Mouse (Mus musculus) myocyte (in vitro differentiated cells): ENCODE data around the gene Fbxw20. TPM values are rescaled to one million over a fixed set of nuclear protein-coding genes. Genes with fewer than 3 reads are reported as not detected.
"Not testable (repeated sequence)": the region's sequence is repeated elsewhere in the genome, so short reads cannot be mapped to it uniquely, and the experiment has no call there.

Experiments used
- H3K27me3 ChIP-seq: one replicate; pipeline ENCODE4 v1.6.1; 2011; ENCODE audit not compliant: control insufficient read depth, insufficient read depth, insufficient read length
- H3K36me3 ChIP-seq: one replicate; pipeline ENCODE4 v1.6.1; 2011; ENCODE audit not compliant: control insufficient read depth, insufficient read depth
- H3K4me2 ChIP-seq: one replicate; pipeline ENCODE4 v1.6.1; 2011; ENCODE audit warnings: low read depth, control low read depth
- H3K4me3 ChIP-seq: one replicate; pipeline ENCODE4 v1.5.1; 2011; ENCODE audit warnings: mild to moderate bottlenecking, control low read depth, moderate library complexity
- H3K79me2 ChIP-seq: one replicate; pipeline ENCODE4 v1.6.1; 2011; ENCODE audit not compliant: control insufficient read depth, insufficient read depth
- H3ac ChIP-seq: one replicate; pipeline ENCODE4 v1.6.1; 2011; ENCODE audit not compliant: control insufficient read depth, insufficient read length
- CEBPB ChIP-seq: IDR thresholded peaks from 2 replicates; pipeline ENCODE4 v1.6.1; 2011; ENCODE audit warnings: mild to moderate bottlenecking, moderate library complexity; ENCODE audit not compliant: poor library complexity, insufficient read depth, severe bottlenecking
- E2F4 ChIP-seq: IDR thresholded peaks from one replicate; pipeline ENCODE4 v1.6.1; 2011; ENCODE audit warnings: mild to moderate bottlenecking, control low read depth, moderate library complexity; ENCODE audit not compliant: insufficient read depth
- MAX ChIP-seq: IDR thresholded peaks from one replicate; pipeline ENCODE4 v1.6.1; 2011; ENCODE audit warnings: low read depth, mild to moderate bottlenecking, control low read depth
- MYOD1 ChIP-seq, 3 experiments: IDR thresholded peaks; one replicate each; pipeline ENCODE4 v1.6.1; 2011; ENCODE audit warnings: control low read depth in 2 of 3, low read depth in 2 of 3, mild to moderate bottlenecking in 2 of 3, moderate library complexity in 1 of 3; ENCODE audit not compliant: insufficient read length in 2 of 3, control insufficient read depth in 1 of 3
- MYOG ChIP-seq, 3 experiments: IDR thresholded peaks; one replicate each; pipeline ENCODE4 v1.6.1; 2011; ENCODE audit warnings: control low read depth in 2 of 3, low read depth in 2 of 3, mild to moderate bottlenecking in 2 of 3; ENCODE audit not compliant: insufficient read length in 2 of 3, control insufficient read depth in 1 of 3, insufficient read depth in 1 of 3
- POLR2A ChIP-seq: IDR thresholded peaks from one replicate; pipeline ENCODE4 v1.6.1; 2011; ENCODE audit warnings: low read depth, mild to moderate bottlenecking, control low read depth, moderate library complexity; ENCODE audit not compliant: insufficient read length
- POLR2AphosphoS2 ChIP-seq: IDR thresholded peaks from one replicate; pipeline ENCODE4 v1.6.1; 2011; ENCODE audit warnings: low read depth, control low read depth; ENCODE audit not compliant: insufficient read length
- REST ChIP-seq: IDR thresholded peaks from one replicate; pipeline ENCODE4 v1.6.1; 2011; ENCODE audit warnings: mild to moderate bottlenecking, control low read depth, moderate library complexity; ENCODE audit not compliant: insufficient read depth, insufficient read length
- SRF ChIP-seq: IDR thresholded peaks from one replicate; pipeline ENCODE4 v1.6.1; 2011; ENCODE audit warnings: low read depth; ENCODE audit not compliant: control insufficient read depth, insufficient read length
- TCF12 ChIP-seq: IDR thresholded peaks from one replicate; pipeline ENCODE4 v1.6.1; 2011; ENCODE audit warnings: mild to moderate bottlenecking, control low read depth; ENCODE audit not compliant: poor library complexity, insufficient read depth, severe bottlenecking
- TCF3 ChIP-seq: IDR thresholded peaks from one replicate; pipeline ENCODE4 v1.6.1; 2011; ENCODE audit warnings: low read depth, control low read depth; ENCODE audit not compliant: insufficient read length
- USF1 ChIP-seq: IDR thresholded peaks from one replicate; pipeline ENCODE4 v1.6.1; 2011; ENCODE audit warnings: low read depth, mild to moderate bottlenecking, control low read depth, moderate library complexity
- polyA plus RNA-seq: library from polyadenylated mRNA; unstranded; fragments of >200 nt; fragmentation: generic; extraction: Trizol; gene quantifications from one replicate; pipeline ENCODE4 v1.2.1, GENCODE M21; 2012; ENCODE audit warnings: missing spikeins

The Fbxw20 gene
- polyA plus RNA-seq: not detected

DNA sequence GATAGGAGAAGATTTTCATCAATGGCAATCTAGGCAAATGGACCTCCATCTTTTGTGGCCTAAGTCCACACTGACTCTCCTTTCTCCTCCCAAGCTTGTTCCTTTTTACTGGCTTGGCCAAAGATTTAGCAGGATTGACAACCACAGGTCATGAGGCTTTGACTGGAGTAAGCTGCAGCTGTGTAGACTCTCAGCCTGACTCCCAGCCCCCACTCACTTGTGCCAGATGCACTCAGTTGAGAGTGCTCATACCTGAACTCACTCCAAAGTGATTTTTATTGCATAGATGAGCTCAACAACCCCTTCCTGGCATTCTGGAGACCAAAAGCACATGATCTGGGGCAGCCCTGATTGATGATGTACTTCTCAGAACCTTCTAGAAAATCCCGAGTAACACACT, at the start of gene Fbxw20:
Gene Fbxw20, minus strand, starts transcription at position 101 of the 400 bp plus-strand sequence.
- Histone ChIP-seq H3K4me3 (no peak within 1 kb of the TSS), H3K79me2 (no peaks in the 10 kb centered on the region), H3K4me2 (no peak within 1 kb of the TSS), H3K36me3 (no peaks in the 10 kb centered on the region), H3ac (no peak within 1 kb of the TSS), H3K27me3 (no peaks in the 10 kb centered on the region)
- TF ChIP-seq CEBPB: no peak
- TF ChIP-seq MAX: no peak
- no peak for TF ChIP-seq REST
- TF ChIP-seq POLR2A: no peak
- TF ChIP-seq MYOD1 (IDR thresholded peaks at IDR 0.05; ENCODE audit: control insufficient read depth in 1 of 3, insufficient read length in 2 of 3, low read depth in 2 of 3): no peak
- TF ChIP-seq E2F4: no peak
- no peak for TF ChIP-seq TCF12
- TF ChIP-seq POLR2AphosphoS2: no peak
- TF ChIP-seq USF1: no peak
- TF ChIP-seq TCF3: no peak

DNA sequence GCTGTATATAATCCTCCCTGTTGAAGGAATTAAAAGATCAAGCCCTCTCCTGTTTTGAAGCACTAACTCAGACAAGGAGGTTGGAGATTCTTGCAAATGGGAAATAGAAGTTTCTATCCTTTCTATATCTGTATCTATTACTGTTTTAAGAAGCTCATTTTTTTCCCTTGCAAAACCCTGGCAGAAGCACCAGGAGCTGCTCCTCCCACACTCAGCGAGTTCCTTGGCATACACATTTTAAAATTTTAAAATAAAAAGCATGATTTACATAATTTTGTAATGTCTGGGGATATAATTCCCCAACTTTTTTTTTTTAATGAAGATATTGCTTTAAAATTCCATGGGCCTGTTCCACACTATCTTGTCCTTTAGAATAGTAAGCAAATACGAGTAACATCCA, 28.5 kb upstream of the Fbxw20 start:
- no peaks in the 10 kb centered on the region for H3K36me3 ChIP-seq
- H3K79me2 ChIP-seq: no peaks in the 10 kb centered on the region
- H3K4me2 ChIP-seq: no peak overlapping the region
- no peak overlapping the region for H3K4me3 ChIP-seq
- no peak for TF ChIP-seq SRF
- no peak for TF ChIP-seq E2F4
- TF ChIP-seq REST: no peak
- no peak for TF ChIP-seq CEBPB
- no peak for TF ChIP-seq POLR2AphosphoS2
- no peaks in the 10 kb centered on the region for H3K27me3 ChIP-seq
- H3ac ChIP-seq: no peak overlapping the region

DNA sequence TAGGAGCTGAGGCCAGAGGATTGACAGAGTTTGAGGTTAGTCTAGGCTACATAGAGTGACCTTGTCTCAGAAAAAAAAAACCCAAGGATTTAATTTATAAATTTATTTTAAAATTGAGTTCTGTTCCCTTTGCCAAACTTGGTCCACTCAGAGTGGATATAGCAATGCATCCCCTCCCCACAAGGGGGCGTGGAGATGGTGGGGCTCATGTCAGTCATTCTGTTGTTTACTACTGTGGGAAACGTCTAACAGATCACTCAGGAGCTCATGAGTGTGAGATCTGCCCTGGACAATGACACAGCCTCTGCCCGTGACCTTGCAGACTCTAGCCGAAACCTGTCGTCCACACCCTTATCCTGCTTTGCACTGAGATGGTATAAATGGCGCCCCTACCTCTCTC, 16.1 kb downstream of the Fbxw20 start:
- Histone ChIP-seq H3K4me3 (no peak overlapping the region), H3ac (no peak overlapping the region), H3K27me3 (no peaks in the 10 kb centered on the region), H3K79me2 (no peaks in the 10 kb centered on the region), H3K36me3 (no peaks in the 10 kb centered on the region), H3K4me2 (no peak overlapping the region)
- TF ChIP-seq POLR2AphosphoS2: no peak
- TF ChIP-seq CEBPB: no peak
- no peak for TF ChIP-seq POLR2A
- TF ChIP-seq REST: no peak
- TF ChIP-seq USF1: no peak
- TF ChIP-seq SRF: no peak
- no peak for TF ChIP-seq E2F4
- no peak for TF ChIP-seq TCF12
- no peak for TF ChIP-seq MYOD1 (IDR thresholded peaks at IDR 0.05; ENCODE audit: control insufficient read depth in 1 of 3, insufficient read length in 2 of 3, low read depth in 2 of 3)
- no peak for TF ChIP-seq MAX
- TF ChIP-seq MYOG (IDR thresholded peaks at IDR 0.05; ENCODE audit: control insufficient read depth in 1 of 3, insufficient read depth in 1 of 3, insufficient read length in 2 of 3, low read depth in 2 of 3): no peak
- no peak for TF ChIP-seq TCF3

DNA sequence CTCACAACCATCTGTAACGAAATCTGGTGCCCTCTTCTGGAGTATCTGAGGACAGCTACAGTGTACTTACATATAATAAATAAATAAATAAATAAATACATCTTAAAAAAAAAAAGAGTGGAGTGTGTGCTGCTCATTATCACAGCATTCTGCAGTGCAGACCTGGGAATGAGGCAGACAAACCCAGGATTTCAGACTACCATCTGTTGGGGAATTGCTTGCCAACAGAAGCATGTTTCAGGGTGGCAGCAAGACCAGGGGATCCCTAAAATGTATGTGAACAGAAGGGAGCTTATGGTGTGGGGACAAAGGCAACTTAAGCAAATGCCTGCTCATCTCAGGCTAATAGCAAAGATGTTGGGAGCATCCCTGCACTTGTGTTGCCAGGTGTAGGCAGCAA, 33.2 kb downstream of the Fbxw20 start:
- H3K4me2 ChIP-seq, H3ac ChIP-seq, H3K79me2 ChIP-seq, H3K36me3 ChIP-seq, H3K27me3 ChIP-seq, H3K4me3 ChIP-seq: not testable (repeated sequence)

DNA sequence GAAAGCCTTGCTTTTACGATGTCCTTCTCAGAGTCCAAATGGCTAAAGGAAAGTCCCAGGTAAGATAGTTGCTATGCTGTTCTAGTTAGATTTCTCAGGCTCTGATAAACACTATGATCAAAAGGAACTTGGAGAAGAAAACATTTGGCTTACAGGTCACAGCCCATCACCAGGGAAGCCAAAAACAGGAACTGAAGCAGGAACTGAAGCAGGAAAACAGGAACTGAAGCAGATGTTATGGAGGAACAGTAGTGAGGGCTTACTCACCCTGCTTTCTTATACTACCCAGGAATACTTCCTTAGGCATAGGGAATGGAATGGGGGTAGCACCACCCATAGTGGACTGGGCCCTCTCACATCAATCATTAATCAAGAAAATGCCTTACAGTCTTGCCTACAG, 34.2 kb downstream of the Fbxw20 start:
- TF ChIP-seq USF1 (no peak), MAX (no peak), CEBPB (no peak)
- Histone ChIP-seq H3ac (no peak overlapping the region), H3K79me2 (no peaks in the 10 kb centered on the region), H3K4me3 (no peak overlapping the region), H3K36me3 (no peaks in the 10 kb centered on the region), H3K4me2 (no peak overlapping the region), H3K27me3 (no peaks in the 10 kb centered on the region)

DNA sequence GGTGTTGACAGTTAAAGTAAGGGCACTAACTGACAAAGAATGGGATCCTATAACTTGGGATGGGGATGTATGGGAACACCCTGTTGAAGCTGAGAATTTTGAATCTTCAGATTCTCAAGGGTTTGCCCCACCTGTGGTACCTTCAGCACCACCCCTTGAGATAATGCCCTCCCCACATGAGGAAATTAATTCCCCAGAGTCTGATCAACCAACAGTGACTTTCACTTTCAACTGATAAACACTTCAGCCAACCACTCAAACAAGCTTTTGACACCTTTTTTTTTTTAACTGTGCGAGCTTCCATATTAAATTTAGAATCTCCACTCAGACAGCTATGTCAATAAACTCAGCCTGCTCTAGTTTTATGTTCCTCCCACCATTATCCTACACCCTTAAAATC, 35.2 kb downstream of the Fbxw20 start:
- no peak overlapping the region for H3K4me3 ChIP-seq
- H3K4me2 ChIP-seq: no peak overlapping the region
- no peak overlapping the region for H3ac ChIP-seq
- no peaks in the 10 kb centered on the region for H3K27me3 ChIP-seq
- H3K36me3 ChIP-seq: no peaks in the 10 kb centered on the region
- H3K79me2 ChIP-seq: no peaks in the 10 kb centered on the region
- TF ChIP-seq MYOG (IDR thresholded peaks at IDR 0.05; ENCODE audit: control insufficient read depth in 1 of 3, insufficient read depth in 1 of 3, insufficient read length in 2 of 3, low read depth in 2 of 3) (no peak), MAX (no peak), USF1 (no peak), POLR2A (no peak), MYOD1 (IDR thresholded peaks at IDR 0.05; ENCODE audit: control insufficient read depth in 1 of 3, insufficient read length in 2 of 3, low read depth in 2 of 3) (no peak), TCF3 (no peak), CEBPB (no peak), TCF12 (no peak), REST (no peak), SRF (no peak), E2F4 (no peak), POLR2AphosphoS2 (no peak)

DNA sequence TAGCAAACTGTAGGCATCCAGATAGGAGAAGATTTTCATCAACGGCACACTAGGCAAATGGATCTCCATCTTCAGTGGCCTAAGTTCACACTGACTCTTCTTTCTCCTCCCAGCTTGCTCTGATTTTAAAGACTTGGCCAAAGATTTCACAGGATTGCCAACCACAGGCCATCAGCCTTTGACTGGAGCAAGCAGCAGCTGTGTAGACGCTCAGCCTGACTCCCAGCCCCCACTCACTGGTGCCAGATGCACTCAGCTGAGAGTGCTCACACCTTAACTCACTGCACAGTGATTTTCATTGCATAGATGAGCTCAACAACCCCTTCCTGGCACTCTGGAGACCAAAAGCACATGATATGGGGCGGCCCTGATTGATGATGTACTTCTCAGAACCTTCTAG, 38.7 kb downstream of the Fbxw20 start, which contains the start of gene Fbxw13:
Gene Fbxw13, minus strand, starts transcription at position 101 of the 400 bp plus-strand sequence.
- not testable (repeated sequence) for H3K4me3 ChIP-seq, H3K79me2 ChIP-seq, H3K4me2 ChIP-seq, H3ac ChIP-seq, H3K36me3 ChIP-seq, H3K27me3 ChIP-seq
